31 mouse cellular contexts compared by ENCODE assay signal in the genomic region with DNA sequence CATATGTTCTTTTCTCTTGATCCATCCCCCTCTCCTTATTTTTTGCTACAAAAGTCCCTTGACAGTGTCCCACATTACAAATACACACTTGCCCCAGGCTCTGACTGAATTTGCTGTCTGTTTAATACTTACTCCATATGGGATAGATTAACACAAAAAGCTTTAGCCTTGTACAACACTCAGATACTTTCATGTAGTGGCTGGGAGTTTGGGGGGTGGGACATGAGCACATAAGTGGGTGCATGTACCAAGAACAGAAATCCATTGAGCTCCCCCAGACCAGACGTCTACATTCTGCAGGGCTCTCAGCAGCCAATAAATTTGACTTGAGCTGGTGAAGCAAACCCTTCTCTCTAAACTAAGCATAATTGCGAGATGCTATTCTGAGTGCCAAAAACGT.
DNase-seq lines count a peak whose midpoint lies in the region; ATAC-seq lines count a peak whose summit lies in the region.
"Had no signal": no experiment of that assay in that cellular context is flagged by ENCODE, and none has a peak within 500 bp of the region (broad histone marks: within the 10 kb centered on the region; RNA-seq: fewer than 3 reads in every experiment).

No protein-coding gene starts in this region.

- no peaks in the 10 kb centered on the region for H3K36me3 ChIP-seq in embryonic facial prominence, embryonic 11.5 days (replicated peaks; ENCODE audit: control insufficient read depth, insufficient read depth, low read depth, low read length)
- no peaks in the 10 kb centered on the region for H3K36me3 ChIP-seq in limb, embryonic 13.5 days
- H3K36me3 ChIP-seq in liver, embryonic 11.5 days (ENCODE audit: control insufficient read depth, insufficient read depth, low read length), result no peaks in the 10 kb centered on the region
- H3K36me3 ChIP-seq: hindbrain, embryonic 12.5 days; liver, embryonic 13.5 days; neural tube, embryonic 12.5 days; stomach, embryonic 15.5 days had no signal

- no peak overlapping the region for H3K4me3 ChIP-seq in embryonic facial prominence, embryonic 11.5 days (ENCODE audit: low read depth, low read length)
- no peak overlapping the region for H3K4me3 ChIP-seq in limb, embryonic 13.5 days
- no peak overlapping the region for H3K4me3 ChIP-seq in liver, embryonic 11.5 days (ENCODE audit: low read depth, low read length)
- H3K4me3 ChIP-seq: forebrain, embryonic 13.5 days; hindbrain, embryonic 12.5 days; liver, embryonic 13.5 days; myocyte; neural tube, embryonic 12.5 days; stomach, embryonic 15.5 days had no signal

- 29% methylated on average over 3 of the region's 3 CpGs for WGBS in embryonic facial prominence, embryonic 11.5 days
- WGBS in limb, embryonic 13.5 days, result 17% methylated on average over 3 of the region's 3 CpGs
- WGBS in liver, embryonic 11.5 days, result 68% methylated on average over 3 of the region's 3 CpGs

- peak overlapping the region; percentile 66; the same call in 1 of the 2 replicates for H3K27ac ChIP-seq in embryonic facial prominence, embryonic 11.5 days (replicated peaks; ENCODE audit: low read depth, low read length)
- peak overlapping the region; percentile 89 for H3K27ac ChIP-seq in limb, embryonic 13.5 days
- no peak overlapping the region for H3K27ac ChIP-seq in liver, embryonic 11.5 days (ENCODE audit: low read depth, low read length)
- H3K27ac ChIP-seq: forebrain, embryonic 13.5 days; hindbrain, embryonic 12.5 days; hindbrain, postnatal 0 days; kidney, postnatal 0 days; liver, embryonic 13.5 days; neural tube, embryonic 12.5 days; stomach, embryonic 15.5 days had no signal

- H3K27me3 ChIP-seq in embryonic facial prominence, embryonic 11.5 days (ENCODE audit: control insufficient read depth, insufficient read depth, low read length), result no peaks in the 10 kb centered on the region
- no peaks in the 10 kb centered on the region for H3K27me3 ChIP-seq in limb, embryonic 13.5 days
- H3K27me3 ChIP-seq in liver, embryonic 11.5 days (replicated peaks; ENCODE audit: control insufficient read depth, insufficient read depth, low read length), result no peaks in the 10 kb centered on the region
- H3K27me3 ChIP-seq: forebrain, embryonic 13.5 days; hindbrain, embryonic 12.5 days; liver, embryonic 13.5 days; neural tube, embryonic 12.5 days; stomach, embryonic 15.5 days had no signal

- peaks cover 4% of the 10 kb centered on the region for H3K4me1 ChIP-seq in embryonic facial prominence, embryonic 11.5 days (ENCODE audit: control insufficient read depth, insufficient read depth, low read length)
- H3K4me1 ChIP-seq in limb, embryonic 13.5 days, result peaks cover 72% of the 10 kb centered on the region
- H3K4me1 ChIP-seq in liver, embryonic 11.5 days (replicated peaks; ENCODE audit: control insufficient read depth, insufficient read depth, low read length), result peaks cover 6% of the 10 kb centered on the region; the same call in 1 of the 2 replicates
- H3K4me1 ChIP-seq: liver, embryonic 13.5 days had no signal

- peak; percentile 35 for DNase-seq in embryo, embryonic 11.5 days (ENCODE audit: low read depth, low spot score)
- DNase-seq in embryonic facial prominence, embryonic 11.5 days (ENCODE audit: low spot score), result peak; percentile 77
- peak; percentile 90 for DNase-seq in forelimb bud, embryonic 11.5 days (ENCODE audit: low read depth, low spot score)
- no peak for DNase-seq in liver, embryonic 11.5 days (ENCODE audit: low spot score)
- no peak for DNase-seq in cerebellum, postnatal 36 days
- DNase-seq in right cerebral cortex, postnatal 14 days, result no peak
- DNase-seq: adrenal gland, adult 2 months; cerebellum, adult 2 months; cerebellum, postnatal 14 days; gastrocnemius, postnatal 14 days; heart, adult 11 months; heart, postnatal 36 days; kidney, adult 8-10 months; kidney, postnatal 4 days; liver, embryonic 13.5 days; lung, adult 18-20 months; lung, postnatal 4 days; thymus, postnatal 14 days had no signal

- H3K9ac ChIP-seq in embryonic facial prominence, embryonic 11.5 days (replicated peaks; ENCODE audit: low read length), result no peak overlapping the region
- no peak overlapping the region for H3K9ac ChIP-seq in limb, embryonic 13.5 days
- no peak overlapping the region for H3K9ac ChIP-seq in liver, embryonic 11.5 days (ENCODE audit: low read depth, low read length)
- H3K9ac ChIP-seq: forebrain, embryonic 13.5 days; hindbrain, embryonic 12.5 days; liver, embryonic 13.5 days; neural tube, embryonic 12.5 days; stomach, embryonic 15.5 days had no signal

- no peaks in the 10 kb centered on the region for H3K9me3 ChIP-seq in embryonic facial prominence, embryonic 11.5 days (replicated peaks; ENCODE audit: control insufficient read depth, low read length)
- H3K9me3 ChIP-seq in limb, embryonic 13.5 days, result no peaks in the 10 kb centered on the region
- no peaks in the 10 kb centered on the region for H3K9me3 ChIP-seq in liver, embryonic 11.5 days (ENCODE audit: control insufficient read depth, low read length)
- H3K9me3 ChIP-seq: forebrain, embryonic 13.5 days; hindbrain, embryonic 12.5 days; liver, embryonic 13.5 days; neural tube, embryonic 12.5 days; stomach, embryonic 15.5 days had no signal

- H3K4me2 ChIP-seq in embryonic facial prominence, embryonic 11.5 days (ENCODE audit: low read depth, low read length), result no peak overlapping the region
- peak overlapping the region; percentile 32 for H3K4me2 ChIP-seq in limb, embryonic 13.5 days (replicated peaks)
- no peak overlapping the region for H3K4me2 ChIP-seq in liver, embryonic 11.5 days
- H3K4me2 ChIP-seq: forebrain, embryonic 13.5 days; heart, embryonic 11.5 days; hindbrain, embryonic 12.5 days; liver, embryonic 13.5 days; neural tube, embryonic 12.5 days; stomach, embryonic 15.5 days had no signal

- ATAC-seq in embryonic facial prominence, embryonic 11.5 days (replicated peaks; ENCODE audit: insufficient number of reproducible peaks, low FRiP score, low TSS enrichment, low read depth), result peak; percentile 88
- ATAC-seq in limb, embryonic 13.5 days (ENCODE audit: low FRiP score, low read depth), result peak; percentile 92
- ATAC-seq in liver, embryonic 11.5 days (replicated peaks; ENCODE audit: low FRiP score), result no peak
- ATAC-seq: CD4-positive, CD25-positive, alpha-beta regulatory T cell, adult 4 months; forebrain, embryonic 13.5 days; hindbrain, postnatal 0 days; intestine, embryonic 16.5 days; lung, postnatal 0 days; midbrain, embryonic 16.5 days had no signal

Comparison
In these comparisons a context has a peak if more than half of its experiments do, and no peak if none do; other contexts are left out.
1. DNase-seq: peak in embryo, embryonic 11.5 days (single experiment), embryonic facial prominence, embryonic 11.5 days (single experiment) and forelimb bud, embryonic 11.5 days (single experiment); none in liver, embryonic 11.5 days (single experiment), cerebellum, postnatal 36 days (0 of 2) and right cerebral cortex, postnatal 14 days (single experiment).